Mouse (Mus musculus) macrophage (primary cell): Measurements from ENCODE around the gene Atp8a2. TPM values are rescaled to one million over a fixed set of nuclear protein-coding genes. Genes with fewer than 3 reads are reported as not detected.

Experiments
- H3K27ac ChIP-seq: fragments of 350-480 bp; formaldehyde crosslinking; 2 replicates; pipeline ENCODE4 v1.9.0; 2021
- H3K36me3 ChIP-seq: fragments of 350-480 bp; formaldehyde crosslinking; 2 replicates; pipeline ENCODE4 v1.9.0; 2021; ENCODE audit errors: inconsistent target
- H3K4me3 ChIP-seq: fragments of 350-480 bp; formaldehyde crosslinking; 2 replicates; pipeline ENCODE4 v1.9.0; 2021; ENCODE audit errors: inconsistent target
- H3K79me2 ChIP-seq: fragments of 350-480 bp; formaldehyde crosslinking; 2 replicates; pipeline ENCODE4 v1.9.0; 2021; ENCODE audit errors: inconsistent target
- WGBS: methylation state at CpG from one replicate; pipeline ENCODE4 v1.1.7; 2026; ENCODE audit warnings: inconsistent platforms; ENCODE audit not compliant: missing documents; 5-methylcytosine and 5-hydroxymethylcytosine counted together
- polyA plus RNA-seq: library from polyadenylated mRNA; stranded (reverse); fragments of 250-400 nt; gene quantifications from 3 replicates; pipeline ENCODE4 v1.2.4, GENCODE M21; 2018; ENCODE audit warnings: inconsistent platforms

Atp8a2 gene
- polyA plus RNA-seq, 1 experiment from 2014 or later = 0.07 TPM

DNA sequence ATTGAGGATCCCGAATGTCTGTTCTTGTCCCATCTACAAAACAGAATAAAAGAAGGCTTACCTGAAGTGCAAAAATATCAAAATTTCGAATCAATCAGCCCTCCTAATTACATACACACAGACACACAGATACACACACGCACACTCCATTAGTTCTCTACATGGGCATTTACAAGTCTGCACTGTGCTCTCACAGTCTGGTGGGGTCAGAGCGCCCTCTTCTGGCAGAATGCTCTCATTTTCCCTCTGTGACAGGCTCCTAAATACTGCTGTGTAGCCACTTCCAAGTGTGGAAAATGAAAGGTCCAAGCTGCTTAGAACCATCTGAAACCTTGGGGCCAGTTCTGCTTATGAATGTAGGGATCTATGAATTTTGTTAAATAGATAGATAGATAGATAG lies 181.1 kb downstream of the Atp8a2 start:
- no peaks in the 10 kb centered on the region for H3K79me2 ChIP-seq
- no peaks in the 10 kb centered on the region for H3K36me3 ChIP-seq
- no peak overlapping the region for H3K27ac ChIP-seq
- WGBS = 31% methylated on average over 4 of the region's 4 CpGs
- no peak overlapping the region for H3K4me3 ChIP-seq

DNA sequence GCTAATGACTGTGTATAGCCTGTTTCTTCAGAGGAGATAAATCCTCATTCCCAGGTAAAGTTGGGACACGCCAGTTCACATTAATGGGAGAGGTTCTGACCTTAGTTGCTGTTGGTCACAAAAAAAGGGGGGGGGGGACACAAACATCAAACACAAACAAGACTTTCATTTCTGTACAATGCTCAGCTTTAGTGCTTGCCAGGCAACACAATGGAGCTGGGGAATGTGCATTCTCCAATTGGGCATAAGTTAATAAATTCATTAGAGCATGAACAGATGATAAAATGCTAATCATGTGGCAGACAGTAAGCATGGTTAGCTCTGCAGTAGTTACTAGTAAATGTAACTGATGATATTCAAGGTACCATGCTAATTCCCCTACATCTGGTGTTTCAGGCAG lies 195.2 kb downstream of the Atp8a2 start:
- 80% methylated on average over 1 of the region's 1 CpGs for WGBS
- H3K79me2 ChIP-seq = no peaks in the 10 kb centered on the region

DNA sequence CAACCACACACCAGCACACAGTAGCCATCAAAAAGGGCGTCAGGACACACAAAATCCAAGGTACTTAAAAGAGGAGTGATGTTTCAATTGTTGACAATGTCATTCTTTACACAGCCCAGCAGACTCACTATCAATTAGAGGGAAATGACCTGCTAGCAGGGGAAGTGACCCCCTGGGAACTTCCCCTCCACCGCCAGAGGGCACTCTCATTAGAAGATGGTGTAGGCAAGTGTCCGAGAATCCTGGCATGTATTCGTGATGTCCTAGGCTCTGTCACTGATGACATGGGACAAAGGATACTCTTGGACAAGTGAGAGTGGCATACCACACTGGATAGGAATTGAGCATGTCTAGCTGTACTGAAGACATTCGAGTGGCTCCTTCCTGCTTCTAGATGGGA lies 208.1 kb downstream of the Atp8a2 start:
- no peaks in the 10 kb centered on the region for H3K36me3 ChIP-seq
- no peak overlapping the region for H3K4me3 ChIP-seq
- no peak overlapping the region for H3K27ac ChIP-seq
- 84% methylated on average over 5 of the region's 5 CpGs for WGBS
- H3K79me2 ChIP-seq = no peaks in the 10 kb centered on the region

More for the DNA sequence above, 195.2 kb downstream of the Atp8a2 start:
- no peaks in the 10 kb centered on the region for H3K36me3 ChIP-seq
- H3K4me3 ChIP-seq = no peak overlapping the region
- H3K27ac ChIP-seq = no peak overlapping the region

DNA sequence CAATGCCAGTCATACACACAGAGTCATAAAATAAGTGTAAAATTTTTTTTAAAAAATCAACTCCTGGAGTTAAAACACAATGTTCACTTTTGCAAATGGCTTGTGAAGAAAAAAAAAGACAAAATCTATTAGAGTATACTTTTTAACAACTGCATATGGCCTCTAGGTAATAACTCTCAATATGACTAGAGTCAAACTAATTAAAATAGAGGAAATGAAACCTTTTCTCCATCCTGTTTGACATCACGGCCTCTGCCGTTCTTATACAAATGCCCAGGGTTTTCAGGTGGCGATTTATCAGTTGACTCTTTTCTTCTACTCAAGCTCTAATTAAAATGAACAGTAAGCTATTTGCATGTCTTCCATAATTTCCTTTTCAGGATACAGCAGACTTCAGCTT lies 209.0 kb downstream of the Atp8a2 start:
- 64% methylated on average over 3 of the region's 3 CpGs for WGBS
- H3K36me3 ChIP-seq = no peaks in the 10 kb centered on the region
- H3K4me3 ChIP-seq = no peak overlapping the region
- H3K79me2 ChIP-seq = no peaks in the 10 kb centered on the region
- no peak overlapping the region for H3K27ac ChIP-seq

DNA sequence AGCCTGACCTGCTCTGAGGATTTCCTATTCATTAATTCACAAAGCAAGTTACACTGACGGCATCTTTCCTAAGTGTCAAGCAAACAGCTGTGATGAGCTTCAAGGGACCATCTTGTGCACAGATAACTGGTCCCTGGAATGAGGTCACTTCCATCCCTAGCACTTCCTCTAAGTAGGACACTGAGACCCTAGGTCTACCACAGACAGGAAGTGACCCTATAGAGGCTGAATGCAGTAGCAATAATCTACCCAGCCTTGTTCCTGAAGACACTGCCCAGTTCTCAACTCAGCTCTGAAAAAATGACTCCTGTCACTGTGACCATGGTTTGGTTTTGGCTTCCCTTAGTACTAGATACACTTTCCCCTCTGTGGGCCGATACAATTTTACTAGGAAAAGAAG lies 219.0 kb downstream of the Atp8a2 start:
- no peaks in the 10 kb centered on the region for H3K79me2 ChIP-seq
- H3K36me3 ChIP-seq = no peaks in the 10 kb centered on the region
- WGBS = 86% methylated on average over 1 of the region's 2 CpGs
- H3K4me3 ChIP-seq = no peak overlapping the region
- no peak overlapping the region for H3K27ac ChIP-seq

DNA sequence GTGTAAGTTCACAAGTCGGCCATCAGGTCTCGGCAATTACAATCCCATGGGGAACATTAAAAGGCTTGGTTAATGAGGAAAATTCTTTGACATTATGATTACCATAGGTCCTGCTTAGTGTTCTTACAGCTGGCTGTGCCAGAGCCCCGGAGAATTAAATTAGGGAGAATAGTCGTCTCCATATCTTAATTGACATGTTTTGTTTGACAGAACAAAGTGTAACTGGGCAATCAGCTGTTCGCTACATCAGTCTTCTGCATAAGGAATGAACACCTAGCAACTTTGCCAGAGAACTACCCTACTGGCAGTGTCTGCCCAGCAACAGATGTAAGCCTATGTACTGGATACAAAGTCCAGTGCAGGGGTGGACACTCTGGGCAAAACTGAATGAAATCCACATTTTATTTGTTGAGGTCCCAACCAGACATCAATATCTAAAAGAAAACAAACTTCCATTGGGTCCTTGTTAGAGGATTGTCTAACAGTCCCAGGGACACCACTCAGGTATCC lies 225.7 kb downstream of the Atp8a2 start:
- Histone ChIP-seq H3K79me2 (no peaks in the 10 kb centered on the region), H3K4me3 (no peak overlapping the region), H3K36me3 (no peaks in the 10 kb centered on the region), H3K27ac (no peak overlapping the region)
- 94% methylated on average over 5 of the region's 5 CpGs for WGBS

DNA sequence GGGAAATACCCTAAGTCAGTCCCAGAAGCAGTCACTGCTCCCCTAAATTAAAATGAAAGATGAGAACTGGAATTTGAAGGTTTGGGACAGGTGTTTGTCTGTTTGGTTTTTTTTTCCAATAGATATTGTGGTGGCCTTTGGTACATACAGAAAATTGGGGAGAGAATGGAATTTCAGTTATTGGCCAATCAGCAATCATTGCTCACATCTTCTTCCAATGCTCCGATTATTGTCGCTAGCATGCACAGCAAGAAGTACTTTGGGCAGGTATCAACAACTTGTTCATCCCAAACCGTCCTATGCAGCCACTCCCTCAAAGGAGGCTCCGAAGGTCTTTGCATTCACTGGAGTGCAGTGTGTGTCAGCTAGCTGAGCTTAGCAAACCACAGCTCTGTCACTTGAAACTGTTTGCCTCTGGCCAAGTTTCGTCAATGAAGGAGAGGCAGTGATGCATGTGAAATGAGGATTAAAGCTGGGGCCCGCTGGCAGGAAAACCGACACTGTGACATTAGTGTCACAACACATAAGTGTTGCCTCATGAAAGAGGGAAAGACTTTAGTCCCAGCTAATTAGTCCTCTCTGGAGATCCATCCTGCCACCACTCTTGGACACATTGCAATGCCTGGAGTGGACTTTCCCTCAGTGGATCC lies 227.4 kb downstream of the Atp8a2 start:
- Histone ChIP-seq H3K4me3 (no peak overlapping the region), H3K79me2 (no peaks in the 10 kb centered on the region), H3K27ac (no peak overlapping the region), H3K36me3 (no peaks in the 10 kb centered on the region)
- WGBS = 86% methylated on average over 7 of the region's 7 CpGs

DNA sequence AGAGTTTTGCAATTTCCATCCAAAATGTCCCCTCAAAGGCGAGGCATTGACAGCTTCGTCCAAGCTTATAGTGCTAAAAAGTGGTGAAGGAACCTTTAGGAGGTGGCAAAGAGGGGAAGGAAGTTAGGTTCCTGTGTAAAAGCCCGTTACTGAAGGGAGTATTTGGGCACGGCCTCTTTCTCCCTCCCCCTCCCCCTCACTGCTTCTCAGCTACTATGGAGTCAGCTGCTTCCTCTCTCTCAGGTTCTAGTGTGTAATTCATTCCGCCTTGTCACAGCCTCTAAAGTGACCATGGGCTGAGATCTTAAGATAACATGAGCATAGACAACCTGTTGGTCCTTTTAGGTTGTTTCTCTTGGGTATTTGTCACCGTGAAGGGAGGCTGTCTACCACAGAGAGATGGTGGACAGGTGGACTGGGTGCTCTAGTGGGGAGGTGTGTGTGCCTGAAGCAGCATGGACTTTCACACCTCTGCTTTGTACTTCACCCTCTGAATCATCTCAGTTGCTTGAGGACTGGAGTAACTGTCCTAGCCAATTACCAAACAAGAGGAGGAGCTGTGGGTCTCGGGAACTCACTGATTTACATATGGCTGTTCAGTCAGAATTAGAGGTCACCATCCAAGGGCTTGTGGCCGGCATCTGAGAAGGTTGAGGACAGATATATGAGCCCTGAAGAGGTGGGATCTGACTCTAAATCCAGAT lies 229.0 kb downstream of the Atp8a2 start:
- Histone ChIP-seq H3K27ac (peak overlapping the region; percentile 39), H3K4me3 (no peak overlapping the region), H3K79me2 (no peaks in the 10 kb centered on the region), H3K36me3 (no peaks in the 10 kb centered on the region)
- WGBS = 22% methylated on average over 8 of the region's 8 CpGs

DNA sequence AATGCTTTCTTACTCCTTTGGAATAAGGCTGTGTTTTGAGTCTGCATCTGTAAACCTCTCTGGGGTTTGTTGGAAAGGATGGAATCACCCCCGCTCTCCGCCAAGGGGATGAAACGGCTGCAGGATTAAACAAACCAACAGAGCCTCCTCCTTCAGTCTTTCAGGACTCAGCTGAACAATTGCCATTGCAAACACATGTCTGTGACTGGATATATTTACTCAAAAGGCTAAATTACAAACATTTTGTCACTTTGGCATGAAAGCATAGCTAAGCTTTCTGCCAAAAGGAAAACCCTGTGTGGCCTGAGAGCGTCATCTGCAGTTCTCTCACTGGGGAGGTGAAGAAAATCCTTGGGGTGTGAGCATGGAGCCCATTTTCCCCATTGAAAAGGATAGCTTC lies 230.0 kb downstream of the Atp8a2 start:
- H3K79me2 ChIP-seq = no peaks in the 10 kb centered on the region
- WGBS = 94% methylated on average over 4 of the region's 4 CpGs
- H3K36me3 ChIP-seq = no peaks in the 10 kb centered on the region
- H3K4me3 ChIP-seq = no peak overlapping the region
- peak overlapping the region; percentile 39 for H3K27ac ChIP-seq

DNA sequence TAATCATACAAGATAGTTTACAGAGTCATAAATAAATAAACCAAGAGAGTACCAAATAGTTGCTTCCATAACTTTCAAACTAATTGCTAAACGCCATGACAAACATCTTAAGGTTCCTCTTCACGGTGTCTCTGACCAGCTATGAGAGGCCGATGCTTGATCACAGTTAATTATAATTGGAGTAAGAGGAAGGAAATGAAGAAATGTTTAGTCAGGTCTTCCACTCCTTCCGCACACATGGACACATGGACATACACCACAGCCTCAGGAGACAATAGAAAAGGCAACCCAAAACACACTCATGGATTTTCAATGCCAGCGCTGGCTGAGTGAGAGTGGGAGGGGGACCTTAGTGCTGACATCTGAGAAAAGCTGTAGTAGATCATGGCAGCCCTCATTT lies 232.4 kb downstream of the Atp8a2 start:
- no peaks in the 10 kb centered on the region for H3K79me2 ChIP-seq
- peak overlapping the region; percentile 39 for H3K27ac ChIP-seq
- H3K4me3 ChIP-seq = no peak overlapping the region
- 27% methylated on average over 5 of the region's 5 CpGs for WGBS
- no peaks in the 10 kb centered on the region for H3K36me3 ChIP-seq

DNA sequence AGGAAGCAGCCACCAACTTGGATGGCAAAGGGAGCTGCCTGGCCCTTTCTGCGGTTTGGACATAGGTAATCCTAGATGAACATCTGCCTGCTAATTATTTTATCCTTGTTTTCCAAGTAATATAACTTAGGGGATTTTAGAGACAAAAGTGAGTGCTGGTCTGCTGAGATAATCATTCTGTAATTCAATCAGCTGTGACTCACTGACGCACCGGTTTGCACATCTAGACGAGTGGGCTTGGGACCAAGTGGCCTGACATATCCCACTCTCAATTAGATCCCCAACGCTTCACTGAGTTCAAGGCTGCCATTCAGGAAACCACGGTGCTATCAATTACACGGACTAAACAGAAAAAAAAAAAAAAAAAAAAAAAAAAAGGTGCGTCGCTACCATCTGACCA lies 236.0 kb downstream of the Atp8a2 start:
- Histone ChIP-seq H3K4me3 (no peak overlapping the region), H3K27ac (no peak overlapping the region), H3K79me2 (no peaks in the 10 kb centered on the region), H3K36me3 (no peaks in the 10 kb centered on the region)
- 68% methylated on average over 6 of the region's 9 CpGs for WGBS

DNA sequence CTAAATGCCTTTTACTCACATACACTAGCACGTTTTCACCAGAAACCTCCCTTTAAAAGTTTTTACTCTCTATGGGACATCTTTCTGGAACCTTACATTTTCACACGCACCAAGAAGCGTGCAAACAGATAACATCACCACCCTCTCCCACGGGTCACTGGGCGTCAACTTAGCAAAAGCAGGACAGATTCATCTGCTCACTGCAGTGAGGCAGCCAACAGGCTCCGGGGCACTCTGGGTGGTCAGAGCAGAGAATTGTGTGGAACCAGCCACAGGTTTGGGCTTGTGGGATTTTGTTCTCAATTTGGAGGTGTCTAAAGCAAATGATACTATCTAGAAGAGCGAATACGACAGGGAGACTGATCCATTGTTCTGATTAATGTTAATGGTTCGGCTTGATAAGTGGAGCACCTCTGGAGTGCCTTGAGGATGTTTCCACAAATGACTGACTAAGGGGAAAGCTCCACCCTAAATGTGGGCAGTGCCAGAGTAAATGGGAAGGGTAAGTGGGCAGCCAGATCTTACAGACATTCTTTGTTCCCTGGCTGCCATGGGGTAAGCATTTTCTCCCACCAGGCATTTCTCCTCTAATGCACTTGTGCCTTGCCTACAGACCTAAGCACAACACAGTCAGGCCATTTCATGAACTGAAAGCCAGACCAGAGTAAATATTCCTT lies 236.6 kb downstream of the Atp8a2 start:
- 98% methylated on average over 9 of the region's 9 CpGs for WGBS
- no peak overlapping the region for H3K27ac ChIP-seq
- no peak overlapping the region for H3K4me3 ChIP-seq
- H3K79me2 ChIP-seq = no peaks in the 10 kb centered on the region
- no peaks in the 10 kb centered on the region for H3K36me3 ChIP-seq

DNA sequence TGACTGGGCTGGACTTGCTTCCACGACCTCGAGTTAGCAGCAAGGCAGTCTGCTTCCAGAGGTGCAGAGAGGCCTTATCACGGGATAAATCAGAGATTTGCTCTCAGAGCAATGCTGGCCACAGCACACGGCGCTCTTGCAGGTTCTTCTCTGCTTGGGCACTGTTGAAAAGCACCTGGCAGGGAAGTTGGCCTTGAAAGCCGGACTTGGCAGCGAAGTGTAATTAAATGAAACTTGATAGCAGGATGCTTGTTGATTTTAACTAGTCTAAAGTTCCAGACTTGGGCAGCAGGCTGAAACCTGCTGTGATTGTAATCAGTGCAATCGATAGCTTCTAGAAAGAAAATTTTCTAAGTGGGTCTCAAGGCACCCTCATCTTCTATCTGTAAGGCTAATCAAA lies 237.3 kb downstream of the Atp8a2 start:
- no peak overlapping the region for H3K27ac ChIP-seq
- no peak overlapping the region for H3K4me3 ChIP-seq
- no peaks in the 10 kb centered on the region for H3K36me3 ChIP-seq
- 88% methylated on average over 8 of the region's 8 CpGs for WGBS
- no peaks in the 10 kb centered on the region for H3K79me2 ChIP-seq

DNA sequence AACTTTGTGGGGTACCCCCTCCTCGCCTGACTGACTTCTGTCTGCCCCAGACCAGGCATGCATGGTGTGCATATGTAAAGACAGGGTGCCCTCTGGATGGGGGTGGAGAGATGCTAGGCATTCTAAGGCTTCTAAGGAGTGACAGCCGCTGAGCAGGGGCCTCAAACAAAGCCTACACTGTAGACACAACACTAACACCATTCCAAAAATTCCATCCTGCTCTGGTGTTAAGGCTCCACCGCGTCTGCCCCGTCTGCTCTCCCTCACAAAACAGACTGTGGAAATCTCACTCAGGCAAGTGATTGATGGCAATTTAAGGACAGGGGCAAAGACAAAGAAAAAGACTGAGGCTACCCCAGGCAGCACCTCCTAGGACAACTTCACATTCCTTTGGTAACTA lies 247.0 kb downstream of the Atp8a2 start:
- no peaks in the 10 kb centered on the region for H3K36me3 ChIP-seq
- no peak overlapping the region for H3K4me3 ChIP-seq
- no peak overlapping the region for H3K27ac ChIP-seq
- 78% methylated on average over 5 of the region's 5 CpGs for WGBS
- H3K79me2 ChIP-seq = no peaks in the 10 kb centered on the region
